Mouse (Mus musculus) MEL (cell line): Measurements from ENCODE around the gene Ccdc173. TPM values are rescaled to one million over a fixed set of nuclear protein-coding genes. Genes with fewer than 3 reads are reported as not detected.

Source experiments
- DNase-seq: peaks from one replicate; pipeline ENCODE4 v3.0.0; 2011; ENCODE audit warnings: low read depth, low spot score
- H3K27ac ChIP-seq: 2 replicates; pipeline ENCODE4 v1.5.1; 2012; ENCODE audit warnings: low read depth, mild to moderate bottlenecking, control low read depth, low read length, moderate library complexity; ENCODE audit not compliant: control insufficient read depth
- H3K27me3 ChIP-seq, 2 experiments: fragments of 150-350 bp in 1 of 2; sonication (generic) in 1 of 2; 2 replicates each; pipeline ENCODE4 v1.6.1; 2012; ENCODE audit warnings: low read length in 2 of 2, mild to moderate bottlenecking in 2 of 2, improper control_type of control experiment in 1 of 2, moderate library complexity in 1 of 2; ENCODE audit not compliant: insufficient read depth in 2 of 2, control insufficient read depth in 1 of 2
- H3K36me3 ChIP-seq, 2 experiments: 2 replicates each; pipeline ENCODE4 v1.6.1; 2012 to 2014; ENCODE audit warnings: low read length in 2 of 2, improper control_type of control experiment in 1 of 2, inconsistent platforms in 1 of 2, mild to moderate bottlenecking in 1 of 2; ENCODE audit not compliant: insufficient read depth in 2 of 2, control insufficient read depth in 1 of 2
- H3K4me1 ChIP-seq, 2 experiments: fragments of 150-350 bp in 1 of 2; sonication (generic) in 1 of 2; 2 replicates each; pipeline ENCODE4 v1.6.1; 2012; ENCODE audit warnings: low read length in 2 of 2, improper control_type of control experiment in 1 of 2, mild to moderate bottlenecking in 1 of 2; ENCODE audit not compliant: insufficient read depth in 2 of 2, control insufficient read depth in 1 of 2
- H3K4me3 ChIP-seq, 2 experiments: fragments of 150-350 bp in 1 of 2; sonication (generic) in 1 of 2; 2 replicates each; pipeline ENCODE4 v1.5.1; 2012; ENCODE audit warnings: low read depth in 2 of 2, low read length in 2 of 2, mild to moderate bottlenecking in 2 of 2, moderate library complexity in 2 of 2, control low read depth in 1 of 2, improper control_type of control experiment in 1 of 2; ENCODE audit not compliant: control insufficient read depth in 1 of 2, insufficient read depth in 1 of 2
- H3K79me2 ChIP-seq: 2 replicates; pipeline ENCODE4 v1.6.1; 2012; ENCODE audit warnings: mild to moderate bottlenecking, low read length, moderate library complexity; ENCODE audit not compliant: control insufficient read depth, poor library complexity, insufficient read depth
- H3K9ac ChIP-seq: 2 replicates; pipeline ENCODE4 v1.6.1; 2012; ENCODE audit warnings: low read depth, mild to moderate bottlenecking, control low read depth, low read length, moderate library complexity; ENCODE audit not compliant: control insufficient read depth, poor library complexity, severe bottlenecking
- H3K9me3 ChIP-seq: fragments of 150-350 bp; sonication (generic); replicated peaks from 2 replicates; pipeline ENCODE4 v1.6.1; 2012; ENCODE audit warnings: mild to moderate bottlenecking, low read length, improper control_type of control experiment, moderate library complexity; ENCODE audit not compliant: insufficient read depth
- CHD2 ChIP-seq: IDR thresholded peaks from 2 replicates; pipeline ENCODE4 v1.6.1; 2011; ENCODE audit warnings: low read length, improper control_type of control experiment
- CTCF ChIP-seq, 3 experiments: IDR thresholded peaks in 2 of 3; conservative IDR thresholded peaks in 1 of 3; 2 replicates each; pipeline ENCODE4 v1.5.1; 2011 to 2012; ENCODE audit warnings: low read length in 3 of 3, low read depth in 2 of 3, mild to moderate bottlenecking in 2 of 3, improper control_type of control experiment in 1 of 3, inconsistent platforms in 1 of 3, mixed read lengths in 1 of 3, moderate library complexity in 1 of 3; ENCODE audit not compliant: control insufficient read depth in 1 of 3, insufficient read depth in 1 of 3, poor library complexity in 1 of 3, severe bottlenecking in 1 of 3
- ELF1 ChIP-seq: IDR thresholded peaks from 2 replicates; pipeline ENCODE4 v1.6.1; 2014; ENCODE audit warnings: low read depth, mild to moderate bottlenecking, inconsistent platforms, low read length, improper control_type of control experiment, moderate library complexity
- EP300 ChIP-seq, 2 experiments: IDR thresholded peaks; 2 replicates each; pipeline ENCODE4 v1.6.1; 2011; ENCODE audit warnings: improper control_type of control experiment in 2 of 2, low read length in 2 of 2, low read depth in 1 of 2, mild to moderate bottlenecking in 1 of 2
- ETS1 ChIP-seq: IDR thresholded peaks from 2 replicates; pipeline ENCODE4 v1.6.1; 2012; ENCODE audit warnings: low read depth, mild to moderate bottlenecking, inconsistent platforms, low read length, improper control_type of control experiment, moderate library complexity
- GATA1 ChIP-seq: IDR thresholded peaks from 2 replicates; pipeline ENCODE4 v1.6.1; 2011; ENCODE audit warnings: low read depth, low read length, improper control_type of control experiment
- HCFC1 ChIP-seq: IDR thresholded peaks from 2 replicates; pipeline ENCODE4 v1.6.1; 2012; ENCODE audit warnings: low read depth, mild to moderate bottlenecking, inconsistent platforms, low read length, improper control_type of control experiment, moderate library complexity
- JUND ChIP-seq: IDR thresholded peaks from 2 replicates; pipeline ENCODE4 v1.6.1; 2011; ENCODE audit warnings: low read depth, mild to moderate bottlenecking, improper control_type of control experiment, low read length
- MAFK ChIP-seq: IDR thresholded peaks from 2 replicates; pipeline ENCODE4 v1.6.1; 2011; ENCODE audit warnings: low read depth, mild to moderate bottlenecking, low read length, improper control_type of control experiment, borderline replicate concordance
- MAZ ChIP-seq: IDR thresholded peaks from 2 replicates; pipeline ENCODE4 v1.6.1; 2012; ENCODE audit warnings: low read depth, mild to moderate bottlenecking, inconsistent platforms, low read length, improper control_type of control experiment
- MEF2A ChIP-seq: IDR thresholded peaks from 2 replicates; pipeline ENCODE4 v1.6.1; 2014; ENCODE audit warnings: low read depth, mild to moderate bottlenecking, inconsistent platforms, low read length, improper control_type of control experiment; ENCODE audit not compliant: poor library complexity, insufficient replicate concordance, severe bottlenecking; ENCODE audit errors: extremely low read depth
- MYB ChIP-seq: IDR thresholded peaks from 2 replicates; pipeline ENCODE4 v1.6.1; 2011; ENCODE audit warnings: mild to moderate bottlenecking, low read depth, low read length, improper control_type of control experiment
- MYC ChIP-seq: IDR thresholded peaks from 2 replicates; pipeline ENCODE4 v1.6.1; 2011; ENCODE audit warnings: low read depth, mild to moderate bottlenecking, low read length, improper control_type of control experiment, moderate library complexity
- NELFE ChIP-seq: IDR thresholded peaks from 2 replicates; pipeline ENCODE4 v1.6.1; 2011; ENCODE audit warnings: low read depth, low read length, improper control_type of control experiment
- SIN3A ChIP-seq: IDR thresholded peaks from 2 replicates; pipeline ENCODE4 v1.6.1; 2012; ENCODE audit warnings: low read length, improper control_type of control experiment, inconsistent platforms
- TAL1 ChIP-seq: IDR thresholded peaks from 2 replicates; pipeline ENCODE4 v1.6.1; 2012; ENCODE audit warnings: mild to moderate bottlenecking, inconsistent platforms, low read length, moderate library complexity, mixed read lengths
- TBP ChIP-seq: IDR thresholded peaks from 2 replicates; pipeline ENCODE4 v1.8.0; 2011; ENCODE audit warnings: low read depth, low read length, improper control_type of control experiment
- TCF12 ChIP-seq: IDR thresholded peaks from 2 replicates; pipeline ENCODE4 v1.6.1; 2014; ENCODE audit warnings: low read depth, mild to moderate bottlenecking, inconsistent platforms, low read length, improper control_type of control experiment, moderate library complexity
- ZC3H11A ChIP-seq: IDR thresholded peaks from 2 replicates; pipeline ENCODE4 v1.6.1; 2012; ENCODE audit warnings: low read depth, mild to moderate bottlenecking, inconsistent platforms, low read length, improper control_type of control experiment
- ZKSCAN1 ChIP-seq: IDR thresholded peaks from 2 replicates; pipeline ENCODE4 v1.6.1; 2012; ENCODE audit warnings: low read depth, mild to moderate bottlenecking, inconsistent platforms, low read length, improper control_type of control experiment, moderate library complexity
- ZMIZ1 ChIP-seq: IDR thresholded peaks from 2 replicates; pipeline ENCODE4 v1.6.1; 2012; ENCODE audit warnings: low read depth, mild to moderate bottlenecking, inconsistent platforms, low read length, improper control_type of control experiment, moderate library complexity
- ZNF384 ChIP-seq: IDR thresholded peaks from 2 replicates; pipeline ENCODE4 v1.6.1; 2012; ENCODE audit warnings: low read depth, mild to moderate bottlenecking, inconsistent platforms, low read length, improper control_type of control experiment
- polyA plus RNA-seq, 2 experiments: library from polyadenylated mRNA; stranded (reverse) in 1 of 2; unstranded in 1 of 2; fragments of >175 nt in 1 of 2; fragments of >200 nt in 1 of 2; gene quantifications; 2 replicates each; pipeline versions ENCODE4 v1.2.1 to v1.2.4; 2012; ENCODE audit warnings: low replicate concordance in 2 of 2, low read depth in 1 of 2; ENCODE audit not compliant: insufficient read length in 2 of 2, insufficient read depth in 1 of 2, missing spikeins in 1 of 2
- total RNA-seq: library from RNA; depleted of rRNA; stranded (reverse); fragments of 300-350 nt; gene quantifications from 2 replicates; pipeline ENCODE4 v1.2.3, GENCODE M21; 2012

Gene Ccdc173
- total and polyA plus RNA-seq, 3 experiments, result 1.1 to 1.9 TPM; not detected in 1

DNA sequence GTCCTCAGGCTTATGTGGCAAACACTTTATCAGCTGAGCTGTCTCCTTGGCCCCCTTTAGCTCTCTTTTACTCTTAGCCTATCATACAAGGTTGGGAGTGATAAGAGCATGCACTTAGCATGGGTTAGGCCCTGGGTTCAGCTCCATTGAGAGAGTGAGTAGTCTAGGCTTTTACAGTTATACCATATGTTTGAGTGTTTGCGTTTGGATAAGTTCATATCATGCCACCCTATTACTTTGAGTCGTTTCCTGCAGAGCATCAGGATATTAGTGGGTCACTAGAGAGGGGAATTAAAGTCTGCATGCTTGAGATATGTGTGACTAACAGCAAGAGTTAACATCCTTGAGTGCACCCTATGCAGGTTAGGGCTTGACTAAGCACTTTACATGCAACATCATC lies 40.3 kb upstream of the Ccdc173 start:
- no peaks in the 10 kb centered on the region for H3K4me1 ChIP-seq
- H3K27ac ChIP-seq, result no peak overlapping the region

GRCm38 (mm10) chr2:69828031-69828430 lies 38.7 kb upstream of the Ccdc173 start:
- no peaks in the 10 kb centered on the region for H3K9me3 ChIP-seq
- peaks cover 0 to 10% of the 10 kb centered on the region in 2 experiments; a peak in 3 of 4 replicates for H3K36me3 ChIP-seq
- TF ChIP-seq MEF2A, result no peak
- no peak for TF ChIP-seq ZMIZ1
- TF ChIP-seq MYC, result no peak
- TF ChIP-seq TBP, result no peak
- TF ChIP-seq CTCF (IDR thresholded peaks at IDR 0.05 in 2 of 3, conservative IDR thresholded peaks at IDR 0.05 in 1 of 3; ENCODE audit: control insufficient read depth in 1 of 3, insufficient read depth in 1 of 3, low read depth in 2 of 3, low read length in 3 of 3, poor library complexity in 1 of 3, severe bottlenecking in 1 of 3), result no peak
- no peak for TF ChIP-seq NELFE
- no peak for TF ChIP-seq JUND
- TF ChIP-seq ZC3H11A, result no peak
- no peak for TF ChIP-seq ZNF384
- no peak for TF ChIP-seq ZKSCAN1
- TF ChIP-seq MAZ, result no peak
- TF ChIP-seq GATA1, result no peak
- no peak for TF ChIP-seq ELF1
- no peak for TF ChIP-seq TCF12
- no peak for TF ChIP-seq ETS1
- TF ChIP-seq CHD2, result no peak
- peaks cover 7% of the 10 kb centered on the region for H3K79me2 ChIP-seq
- H3K4me1 ChIP-seq, result peaks cover 6% of the 10 kb centered on the region in 2 experiments; a peak in 2 of 4 replicates
- H3K4me3 ChIP-seq, result no peak overlapping the region
- no peak overlapping the region for H3K27ac ChIP-seq
- no peak overlapping the region for H3K9ac ChIP-seq
- no peaks in the 10 kb centered on the region for H3K27me3 ChIP-seq
- no peak for DNase-seq

More for the DNA sequence above, 40.3 kb upstream of the Ccdc173 start:
- TF ChIP-seq TAL1 (0 out of 2 replicates have a peak, but pooled peaks have one; percentile 8), MAFK (no peak), GATA1 (peak; percentile 32; the same call in 1 of the 2 replicates), MYC (no peak), SIN3A (0 out of 2 replicates have a peak, but pooled peaks have one; percentile 18), JUND (no peak), EP300 (IDR thresholded peaks at IDR 0.05; ENCODE audit: low read depth in 1 of 2, low read length in 2 of 2) (peak; percentile 52 to 61; a peak in 3 of 4 replicates), HCFC1 (no peak), TCF12 (0 out of 2 replicates have a peak, but pooled peaks have one; percentile 9), MYB (peak; percentile 45; the same call in 1 of the 2 replicates)
- Histone ChIP-seq H3K9me3 (no peaks in the 10 kb centered on the region), H3K79me2 (peaks cover 1% of the 10 kb centered on the region), H3K36me3 (no peaks in the 10 kb centered on the region; a peak in 2 of 4 replicates), H3K27me3 (no peaks in the 10 kb centered on the region), H3K9ac (no peak overlapping the region), H3K4me3 (no peak overlapping the region)
- peak; percentile 45 for DNase-seq
